Mouse (Mus musculus) intestine, postnatal 0 days (tissue): ENCODE results near the gene Cyb561d2. TPM values are rescaled to one million over a fixed set of nuclear protein-coding genes. Genes with fewer than 3 reads are reported as not detected.
A peak's percentile ranks its signal among the peaks of the same experiment; 100 is the strongest.

ENCODE experiments used
- ATAC-seq: fragments of 200-750 bp; cut with Nextera tagmentation; 2 replicates; pipeline ENCODE4 v1.8.0; 2017; ENCODE audit warnings: mild to moderate bottlenecking, moderate TSS enrichment, moderate library complexity
- H3K27ac ChIP-seq: fragments of 300-500 bp; sonication (generic); 2 replicates; pipeline ENCODE4 v1.5.1; 2014; ENCODE audit warnings: mild to moderate bottlenecking, low read depth, low read length, moderate library complexity
- H3K27me3 ChIP-seq: fragments of 300-500 bp; sonication (generic); replicated peaks from 2 replicates; pipeline ENCODE4 v1.6.1; 2014; ENCODE audit warnings: low read length, mixed read lengths; ENCODE audit not compliant: control insufficient read depth, insufficient read depth
- H3K36me3 ChIP-seq: fragments of 300-500 bp; sonication (generic); 2 replicates; pipeline ENCODE4 v1.6.1; 2014; ENCODE audit warnings: mild to moderate bottlenecking, moderate library complexity; ENCODE audit not compliant: control insufficient read depth, insufficient read depth
- H3K4me1 ChIP-seq: fragments of 300-500 bp; sonication (generic); replicated peaks from 2 replicates; pipeline ENCODE4 v1.6.1; 2014; ENCODE audit warnings: antibody characterized with exemption, low read length, mixed read lengths; ENCODE audit not compliant: control insufficient read depth, insufficient read depth
- H3K4me2 ChIP-seq: fragments of 300-500 bp; sonication (generic); replicated peaks from 2 replicates; pipeline ENCODE4 v1.6.1; 2014; ENCODE audit warnings: low read depth, mild to moderate bottlenecking, moderate library complexity
- H3K4me3 ChIP-seq: fragments of 300-500 bp; sonication (generic); 2 replicates; pipeline ENCODE4 v1.5.1; 2014; ENCODE audit warnings: low read depth, low read length
- H3K9ac ChIP-seq: fragments of 300-500 bp; sonication (generic); 2 replicates; pipeline ENCODE4 v1.6.1; 2014; ENCODE audit warnings: mild to moderate bottlenecking, low read depth, low read length
- H3K9me3 ChIP-seq: fragments of 300-500 bp; sonication (generic); 2 replicates; pipeline ENCODE4 v1.6.1; 2016; ENCODE audit warnings: mixed run types; ENCODE audit not compliant: control insufficient read depth
- CTCF ChIP-seq: sonication (generic); IDR thresholded peaks from 2 replicates; pipeline ENCODE4 v1.5.1; 2016; ENCODE audit warnings: low read depth, mild to moderate bottlenecking, control low read depth, antibody characterized with exemption, moderate library complexity
- WGBS: fragments of 180-500 bp; shearing (Covaris S2); extraction: QIAGEN DNeasy Blood & Tissue Kit; methylation state at CpG from one replicate; pipeline ENCODE4 v1.1.7; 2014; 5-methylcytosine and 5-hydroxymethylcytosine counted together
- polyA plus RNA-seq: library from polyadenylated mRNA; unstranded; fragments of >200 nt; fragmentation: Nextera tagmentation; extraction: Ambion mirVana; gene quantifications from 2 replicates; pipeline ENCODE4 v1.2.1, GENCODE M21; 2015

The Cyb561d2 gene
- polyA plus RNA-seq, 1 experiment from 2014 or later: 36.3 TPM

DNA sequence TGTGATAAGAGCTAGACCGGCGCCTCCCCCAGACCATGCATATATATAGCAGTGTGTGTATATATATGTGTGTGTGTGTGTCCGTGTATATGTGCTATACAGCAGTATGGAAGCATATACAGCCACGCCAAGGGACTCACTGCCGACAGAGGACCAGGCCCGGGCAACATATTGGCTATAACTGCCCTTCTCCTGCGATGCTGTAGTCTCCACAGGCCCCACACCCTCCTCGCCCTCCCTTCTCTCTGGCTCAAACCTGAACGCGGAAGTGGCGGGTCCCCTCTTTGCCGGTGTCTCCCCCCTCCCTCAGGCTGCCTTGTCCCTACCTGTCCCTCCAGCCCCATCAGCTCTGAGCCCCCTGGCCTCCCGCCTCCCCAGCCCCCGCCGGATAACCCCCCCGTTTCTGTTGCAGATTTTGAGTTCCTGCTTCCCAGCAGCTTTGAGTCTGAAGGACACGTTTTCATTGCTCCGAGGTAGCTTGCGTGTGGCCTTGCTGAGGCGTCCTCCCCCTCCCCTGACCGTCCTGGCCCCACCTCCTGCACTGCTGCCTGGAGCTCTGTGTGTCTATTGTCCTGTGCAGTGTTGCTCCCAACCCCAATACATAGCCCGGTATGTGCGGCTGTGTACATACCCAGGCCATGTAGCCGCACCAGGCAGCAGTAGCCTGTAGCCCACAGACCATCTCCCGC, 20.1 kb downstream of the Cyb561d2 start:
- H3K4me1 ChIP-seq: peaks cover 4% of the 10 kb centered on the region; the same call in 1 of the 2 replicates
- no peak overlapping the region for H3K9ac ChIP-seq
- H3K27me3 ChIP-seq: no peaks in the 10 kb centered on the region
- no peak overlapping the region; the same call in 1 of the 2 replicates for H3K4me3 ChIP-seq
- H3K4me2 ChIP-seq: peak overlapping the region; percentile 48
- 15% methylated on average over 25 of the region's 25 CpGs for WGBS
- TF ChIP-seq CTCF: no peak
- H3K36me3 ChIP-seq: no peaks in the 10 kb centered on the region
- no peaks in the 10 kb centered on the region for H3K9me3 ChIP-seq
- H3K27ac ChIP-seq: no peak overlapping the region
- ATAC-seq: no peak

DNA sequence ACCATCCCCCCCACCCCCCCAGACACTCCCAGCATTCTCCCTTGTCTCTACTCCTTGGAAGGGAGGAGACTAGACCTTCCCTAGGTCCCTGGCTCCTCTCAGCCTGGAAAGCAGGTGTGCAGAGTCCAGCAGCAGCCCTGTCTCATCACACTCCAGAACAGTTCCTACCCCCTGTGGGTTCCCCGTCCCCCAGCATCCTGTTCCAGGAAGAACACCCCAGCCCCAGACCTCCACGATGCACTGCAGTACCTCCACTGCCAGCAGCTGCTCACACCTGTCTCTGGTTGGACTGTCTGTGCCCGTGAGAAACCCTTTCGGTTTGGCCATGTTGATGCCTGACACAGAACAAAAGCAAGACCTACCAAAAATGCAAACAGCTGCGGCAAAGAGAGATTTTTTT, 20.8 kb downstream of the Cyb561d2 start:
- Histone ChIP-seq H3K9ac (no peak overlapping the region), H3K27ac (no peak overlapping the region), H3K9me3 (no peaks in the 10 kb centered on the region), H3K27me3 (no peaks in the 10 kb centered on the region), H3K4me1 (peaks cover 4% of the 10 kb centered on the region; the same call in 1 of the 2 replicates), H3K36me3 (no peaks in the 10 kb centered on the region), H3K4me3 (no peak overlapping the region), H3K4me2 (no peak overlapping the region)
- no peak for ATAC-seq
- no peak for TF ChIP-seq CTCF
- 49% methylated on average over 5 of the region's 5 CpGs for WGBS

DNA sequence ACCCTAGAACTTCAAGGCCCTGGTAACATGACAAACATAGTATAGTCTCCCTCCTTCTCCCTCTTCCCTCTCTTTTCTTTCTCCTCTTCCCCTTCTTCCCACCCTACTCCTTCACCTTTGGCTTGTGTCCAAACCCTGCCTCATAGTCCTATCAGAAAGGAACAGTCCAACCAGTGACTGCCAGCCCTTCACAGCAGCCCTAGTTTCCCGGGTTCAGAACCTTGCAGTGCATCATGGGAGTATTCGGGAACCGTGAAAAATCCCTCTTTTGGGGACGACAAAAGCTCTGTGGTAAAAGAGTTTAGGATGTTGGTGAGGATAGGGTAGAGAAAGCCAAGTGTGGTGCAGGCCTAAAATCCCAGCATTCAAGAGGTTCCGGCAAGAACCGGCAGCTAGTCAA, 21.7 kb downstream of the Cyb561d2 start:
- 72% methylated on average over 6 of the region's 6 CpGs for WGBS
- Histone ChIP-seq H3K9ac (no peak overlapping the region), H3K9me3 (no peaks in the 10 kb centered on the region), H3K27ac (no peak overlapping the region), H3K27me3 (no peaks in the 10 kb centered on the region), H3K4me3 (no peak overlapping the region), H3K4me1 (peaks cover 4% of the 10 kb centered on the region; the same call in 1 of the 2 replicates), H3K4me2 (no peak overlapping the region), H3K36me3 (no peaks in the 10 kb centered on the region)
- TF ChIP-seq CTCF: no peak
- ATAC-seq: no peak

DNA sequence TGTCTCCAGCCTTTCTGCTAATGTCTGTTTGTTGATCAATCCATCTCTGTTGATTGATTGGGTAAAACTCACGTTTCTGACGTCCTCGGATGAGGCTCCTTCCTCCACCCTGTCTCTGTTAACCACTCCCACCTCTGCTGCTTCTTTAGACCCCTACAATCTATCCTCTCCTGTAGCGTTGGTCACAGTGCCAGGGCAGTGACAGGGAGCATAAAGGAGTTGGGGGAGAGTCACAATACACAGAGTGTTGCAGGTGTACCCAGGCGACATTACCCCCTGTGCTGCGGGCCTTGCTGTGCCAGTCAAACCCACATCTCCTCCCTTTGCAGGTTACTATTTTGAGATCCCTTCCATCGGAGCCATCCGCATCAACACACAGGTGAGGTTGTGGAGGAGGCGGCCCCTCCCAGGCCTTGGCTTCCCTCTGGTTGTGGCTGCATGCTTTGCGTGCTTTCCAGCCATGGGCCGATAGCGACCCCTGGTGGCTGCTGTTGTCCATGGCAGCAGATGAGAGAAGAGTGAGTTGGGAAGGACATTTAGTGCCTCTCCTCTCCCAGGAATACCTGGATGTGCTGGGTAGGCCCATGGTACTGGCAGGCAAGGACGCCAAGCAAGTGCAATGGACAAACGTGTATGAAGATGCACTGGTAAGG, 27.6 kb downstream of the Cyb561d2 start:
- H3K4me2 ChIP-seq: no peak overlapping the region
- H3K4me1 ChIP-seq: no peaks in the 10 kb centered on the region
- ATAC-seq: peak; percentile 19; the same call in 1 of the 2 replicates
- H3K27ac ChIP-seq: no peak overlapping the region
- no peaks in the 10 kb centered on the region for H3K36me3 ChIP-seq
- no peak overlapping the region for H3K4me3 ChIP-seq
- 18% methylated on average over 14 of the region's 14 CpGs for WGBS
- peak; percentile 100 for TF ChIP-seq CTCF
- no peaks in the 10 kb centered on the region for H3K27me3 ChIP-seq
- H3K9me3 ChIP-seq: no peaks in the 10 kb centered on the region
- no peak overlapping the region for H3K9ac ChIP-seq

DNA sequence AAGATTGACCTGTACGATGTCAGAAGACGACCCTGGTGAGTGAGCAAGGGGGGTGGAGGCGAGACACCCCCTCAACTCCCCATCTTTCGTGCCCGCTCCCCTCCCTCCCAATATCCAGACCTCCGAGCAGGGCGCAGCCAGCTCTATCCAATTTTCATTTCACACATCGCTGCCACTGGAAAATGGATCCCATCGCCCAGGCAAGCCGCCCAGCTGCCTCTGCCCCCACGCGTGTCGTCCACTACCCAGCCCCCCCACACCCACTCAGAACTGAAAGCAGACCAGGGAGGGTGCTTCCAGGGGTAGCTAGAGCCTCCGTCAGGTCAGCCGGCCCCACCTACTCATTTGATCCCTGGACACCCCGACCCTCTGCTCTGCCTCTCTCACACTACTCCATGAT, 29.7 kb downstream of the Cyb561d2 start:
- Histone ChIP-seq H3K4me3 (no peak overlapping the region), H3K4me2 (no peak overlapping the region), H3K9me3 (no peaks in the 10 kb centered on the region), H3K9ac (no peak overlapping the region), H3K27me3 (no peaks in the 10 kb centered on the region), H3K27ac (no peak overlapping the region), H3K36me3 (no peaks in the 10 kb centered on the region), H3K4me1 (no peaks in the 10 kb centered on the region)
- ATAC-seq: no peak
- 82% methylated on average over 16 of the region's 16 CpGs for WGBS
- TF ChIP-seq CTCF: no peak

DNA sequence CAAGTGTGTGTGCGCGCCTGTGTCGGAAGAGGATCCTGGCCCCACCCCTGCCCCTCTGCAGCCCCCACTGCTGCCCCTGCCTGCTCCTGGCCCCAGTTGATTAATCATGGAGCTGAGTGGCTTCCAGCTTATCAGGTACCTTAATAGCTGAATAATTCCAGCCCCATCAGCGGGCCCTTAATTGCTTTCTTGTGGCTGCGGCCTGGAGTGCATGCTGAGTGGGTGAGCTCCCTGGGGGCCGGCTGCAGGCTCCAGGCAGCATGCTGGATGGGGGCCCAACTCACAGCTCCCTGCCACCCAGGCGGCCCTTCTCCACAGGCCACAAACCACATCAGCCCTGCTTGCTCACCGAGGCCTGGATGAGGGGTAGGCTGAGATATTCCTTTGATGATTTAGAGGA, 30.6 kb downstream of the Cyb561d2 start:
- Histone ChIP-seq H3K4me3 (no peak overlapping the region), H3K27me3 (no peaks in the 10 kb centered on the region), H3K9ac (no peak overlapping the region), H3K27ac (no peak overlapping the region), H3K4me2 (no peak overlapping the region), H3K9me3 (no peaks in the 10 kb centered on the region), H3K4me1 (no peaks in the 10 kb centered on the region), H3K36me3 (no peaks in the 10 kb centered on the region)
- no peak for TF ChIP-seq CTCF
- no peak for ATAC-seq
- 51% methylated on average over 8 of the region's 8 CpGs for WGBS
